Mouse (Mus musculus) liver, adult 2 months (tissue): ENCODE results near the gene Prr22.

Source experiments
- CTCF ChIP-seq: fragments of 200-500 bp; IDR thresholded peaks from 2 replicates; pipeline ENCODE4 v1.5.1; 2011; ENCODE audit warnings: low read depth, low read length, control low read depth
- POLR2A ChIP-seq: fragments of 200-500 bp; IDR thresholded peaks from 2 replicates; pipeline ENCODE4 v1.6.1; 2011; ENCODE audit warnings: low read length, control low read depth; ENCODE audit not compliant: insufficient read depth; ENCODE audit errors: extremely low read depth

DNA sequence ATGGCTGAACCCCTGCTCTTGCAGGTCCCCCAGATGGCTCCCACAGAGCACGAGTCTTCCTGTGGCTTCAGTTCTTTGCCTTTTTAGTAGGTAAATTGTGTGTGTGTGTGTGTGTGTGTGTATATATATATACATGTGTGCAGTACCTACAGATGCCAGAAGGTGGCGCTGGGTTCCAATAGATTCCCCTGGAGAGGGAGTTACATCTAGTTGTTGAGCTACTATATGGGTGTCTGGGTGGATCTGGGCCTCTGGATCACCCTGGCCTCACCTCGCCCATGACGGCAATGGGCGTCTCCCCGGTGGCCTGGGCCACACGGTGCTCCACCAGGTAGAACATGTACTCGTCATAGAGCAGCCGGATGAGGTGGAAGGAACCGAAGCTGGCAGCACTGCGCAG, 7.5 kb downstream of the Prr22 start:
- TF ChIP-seq POLR2A = no peak
- TF ChIP-seq CTCF = no peak
